Mouse (Mus musculus) layer of hippocampus, postnatal 25 days (tissue): ENCODE data around the gene Ncapd2. TPM values are rescaled to one million over a fixed set of nuclear protein-coding genes. Genes with fewer than 3 reads are reported as not detected.

Source experiments
- DNase-seq, 2 experiments: peaks; one replicate each; pipeline ENCODE4 v3.0.0; 2022; ENCODE audit warnings: mixed read lengths in 2 of 2, low spot score in 1 of 2; ENCODE audit errors: extremely low spot score in 1 of 2
- total RNA-seq, 2 experiments: library from RNA; stranded (reverse); gene quantifications; 2 replicates each; pipeline ENCODE4 v1.2.3; 2021

Ncapd2 gene
- total RNA-seq, result 10 to 100 TPM; 24.1 to 27.6 TPM

- DNase-seq, result peak; percentile 89 to 94
Measured at GRCm38 (mm10) chr6:125191332-125192015, at the start of gene Ncapd2, which contains the start of gene Mrpl51. Gene Ncapd2, minus strand, starts transcription at chr6:125191701. Gene Mrpl51, plus strand, starts transcription at chr6:125191801.

GRCm38 (mm10) chr6:125240617-125241016, 49.1 kb upstream of the Ncapd2 start:
- no peak for DNase-seq

GRCm38 (mm10) chr6:125239547-125239946, 48.0 kb upstream of the Ncapd2 start:
- no peak for DNase-seq

GRCm38 (mm10) chr6:125238396-125238795, 46.9 kb upstream of the Ncapd2 start:
- DNase-seq, result no peak

GRCm38 (mm10) chr6:125237421-125237820, 45.9 kb upstream of the Ncapd2 start:
- DNase-seq, result no peak

GRCm38 (mm10) chr6:125236782-125237181, 45.3 kb upstream of the Ncapd2 start, which contains the start of gene Cd27:
Gene Cd27, minus strand, starts transcription at chr6:125237010.
- no peak for DNase-seq

- DNase-seq, result no peak
Measured at GRCm38 (mm10) chr6:125236341-125236740, 44.8 kb upstream of the Ncapd2 start.

GRCm38 (mm10) chr6:125234520-125234828, 43.0 kb upstream of the Ncapd2 start:
- no peak for DNase-seq

GRCm38 (mm10) chr6:125233816-125234519, 42.5 kb upstream of the Ncapd2 start:
- no peak for DNase-seq

- no peak for DNase-seq
Measured at GRCm38 (mm10) chr6:125232516-125232915, 41.0 kb upstream of the Ncapd2 start.

- no peak for DNase-seq
Measured at GRCm38 (mm10) chr6:125232045-125232437, 40.5 kb upstream of the Ncapd2 start.

- peak; percentile 25 to 36 for DNase-seq
Measured at GRCm38 (mm10) chr6:125231117-125232044, 39.9 kb upstream of the Ncapd2 start, which contains the start of gene Tapbpl. Gene Tapbpl, minus strand, starts transcription at chr6:125231860.

GRCm38 (mm10) chr6:125230571-125230970, 39.1 kb upstream of the Ncapd2 start:
- DNase-seq, result no peak

GRCm38 (mm10) chr6:125225518-125226115, 34.1 kb upstream of the Ncapd2 start:
- DNase-seq, result no peak

- no peak for DNase-seq
Measured at GRCm38 (mm10) chr6:125222577-125222976, 31.1 kb upstream of the Ncapd2 start.

- no peak for DNase-seq
Measured at GRCm38 (mm10) chr6:125222146-125222545, 30.6 kb upstream of the Ncapd2 start.

- DNase-seq, result no peak
Measured at GRCm38 (mm10) chr6:125221115-125221745, 29.7 kb upstream of the Ncapd2 start.

GRCm38 (mm10) chr6:125218963-125219362, 27.5 kb upstream of the Ncapd2 start:
- DNase-seq, result peak; percentile 37 to 69

- no peak for DNase-seq
Measured at GRCm38 (mm10) chr6:125217899-125218298, 26.4 kb upstream of the Ncapd2 start.

- no peak for DNase-seq
Measured at GRCm38 (mm10) chr6:125216898-125217297, 25.4 kb upstream of the Ncapd2 start.
